Mouse (Mus musculus): Measurements from ENCODE around the gene Gm20379. TPM values are rescaled to one million over a fixed set of nuclear protein-coding genes. Genes with fewer than 3 reads are reported as not detected.

The Gm20379 gene
- total RNA-seq, 1 experiment from 2014 or later = not detected

- no peak for DNase-seq
Observed at GRCm38 (mm10) chr13:92336857-92337256, 31.1 kb downstream of the Gm20379 start.

DNA sequence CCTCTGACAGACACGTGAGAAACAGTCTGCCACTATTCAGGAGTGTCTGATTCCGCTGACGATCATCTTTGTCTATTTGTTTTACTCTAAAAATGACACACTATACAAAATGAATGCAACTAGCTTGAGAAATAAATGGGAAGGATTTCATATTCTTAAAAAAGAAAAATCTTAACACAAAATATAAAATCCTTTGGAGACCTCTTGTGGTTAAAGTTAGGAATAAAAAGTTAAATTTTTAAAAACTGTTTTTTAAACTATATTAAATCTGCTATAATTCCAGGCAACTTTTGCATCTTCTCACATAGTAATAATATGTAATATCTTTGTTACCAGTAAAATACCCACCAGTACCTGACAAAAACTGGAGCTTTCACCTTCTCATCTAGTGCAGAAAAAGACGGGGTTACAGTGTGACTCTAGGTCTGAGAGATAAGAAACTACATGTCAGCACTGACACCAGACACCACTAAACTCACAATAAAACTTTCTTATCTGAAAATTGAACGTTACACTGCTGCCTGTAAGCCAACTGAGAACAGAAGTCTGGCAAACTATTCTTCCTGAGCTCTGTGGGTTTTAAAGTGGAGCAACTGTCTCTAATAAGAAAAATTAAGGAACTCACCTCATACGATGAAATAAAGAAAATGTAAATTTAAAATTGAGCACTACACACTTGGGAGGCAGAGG lies 32.1 kb downstream of the Gm20379 start:
- no peak for DNase-seq

DNA sequence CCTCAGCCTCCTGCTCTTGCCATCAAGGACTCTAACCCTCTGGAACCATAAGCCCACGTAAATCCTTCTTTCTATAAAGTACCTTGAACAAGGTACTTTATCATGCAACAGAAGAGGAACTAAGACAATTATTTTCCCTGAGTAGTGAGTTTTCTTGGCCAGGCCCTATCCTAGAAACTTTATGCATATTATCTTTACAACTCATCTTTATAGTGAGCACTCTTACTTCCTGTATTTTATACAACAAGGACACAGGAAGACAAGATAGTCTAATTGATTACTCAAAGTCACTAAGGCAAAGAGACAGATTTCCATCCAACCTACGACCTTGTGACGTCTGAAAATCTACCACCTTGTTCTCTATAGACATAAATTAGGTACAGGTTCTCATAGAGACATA lies 34.0 kb downstream of the Gm20379 start:
- DNase-seq = no peak

- DNase-seq = no peak
Observed at GRCm38 (mm10) chr13:92344033-92344432, 38.3 kb downstream of the Gm20379 start.

- DNase-seq = no peak
Observed at GRCm38 (mm10) chr13:92346338-92346737, 40.6 kb downstream of the Gm20379 start.

GRCm38 (mm10) chr13:92351100-92351499 lies 45.3 kb downstream of the Gm20379 start:
- no peak for DNase-seq

DNA sequence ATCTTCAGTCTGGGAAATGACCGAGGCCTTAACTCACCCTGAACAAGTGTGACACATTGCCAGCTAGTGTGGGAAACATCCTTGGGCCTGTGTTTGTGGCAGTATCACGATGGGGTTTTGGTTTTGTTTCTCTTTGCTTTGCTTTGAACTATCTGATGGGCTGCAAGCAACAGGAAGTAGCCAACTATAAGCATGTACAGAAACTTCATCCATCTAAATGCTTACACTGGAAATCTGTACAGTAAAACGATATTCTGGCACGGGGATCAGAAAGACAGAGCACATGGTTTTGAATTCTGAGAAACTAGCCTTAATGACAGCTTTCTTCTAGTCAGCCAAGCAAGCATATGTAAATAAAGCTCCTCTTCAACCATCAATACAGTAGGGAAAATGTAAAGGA lies 48.2 kb downstream of the Gm20379 start:
- peak; percentile 31 for DNase-seq

GRCm38 (mm10) chr13:92354456-92355271 lies 48.9 kb downstream of the Gm20379 start, which contains the start of the genes Dhfr and Msh3:
Dhfr (plus strand) TSS chr13:92354726.
Msh3 (minus strand) TSS chr13:92355003.
- DNase-seq = peak; percentile 98

GRCm38 (mm10) chr13:92355272-92355643 lies 49.5 kb downstream of the Gm20379 start:
- peak; percentile 50 for DNase-seq

GRCm38 (mm10) chr13:92356376-92356775 lies 50.6 kb downstream of the Gm20379 start:
- DNase-seq = no peak

Other genes starting within 250 kb of the Gm20379 start
- gene Rasgrf2, start 174.3 kb upstream of the Gm20379 start, total RNA-seq (2021) = 1.3 and 2.3 TPM in 2 replicates
- gene Dhfr, start 48.7 kb downstream of the Gm20379 start, total RNA-seq (2021) = 4.3 and 7.3 TPM in 2 replicates
- gene Msh3, start 49.0 kb downstream of the Gm20379 start, total RNA-seq (2021) = 19.0 and 23.2 TPM in 2 replicates
- gene Ankrd34b, start 119.9 kb downstream of the Gm20379 start, total RNA-seq (2021) = 0.34 and 0.63 TPM in 2 replicates
- 4.6 and 6.0 TPM in 2 replicates for gene Fam151b, start 178.0 kb downstream of the Gm20379 start, total RNA-seq (2021)
- 19.9 and 20.7 TPM in 2 replicates for gene Zfyve16, start 224.9 kb downstream of the Gm20379 start, total RNA-seq (2021)

Data from adrenal gland, postnatal 14 days (tissue).